Mouse (Mus musculus): ENCODE measurements around the gene Pus10.
A peak's percentile ranks its signal among the peaks of the same experiment; 100 is the strongest.

The Pus10 gene

GRCm38 (mm10) chr11:23767928-23768327 is 102.5 kb downstream of the Pus10 start:
- DNase-seq, result no peak

GRCm38 (mm10) chr11:23769033-23769432 is 103.6 kb downstream of the Pus10 start:
- no peak for DNase-seq

GRCm38 (mm10) chr11:23769686-23770509 is 104.4 kb downstream of the Pus10 start:
- peak; percentile 8 for DNase-seq

GRCm38 (mm10) chr11:23770510-23770759 is 105.0 kb downstream of the Pus10 start:
- no peak for DNase-seq

- DNase-seq, result peak; percentile 93
These were observed 105.5 kb downstream of the Pus10 start, which contains the start of gene Rel for GRCm38 (mm10) chr11:23770760-23771506. Gene Rel, minus strand, starts transcription at chr11:23770970.

- DNase-seq, result no peak
These were observed 106.1 kb downstream of the Pus10 start for GRCm38 (mm10) chr11:23771507-23772097.

GRCm38 (mm10) chr11:23772471-23772870 is 107.0 kb downstream of the Pus10 start:
- DNase-seq, result no peak

GRCm38 (mm10) chr11:23778787-23779201 is 113.3 kb downstream of the Pus10 start:
- no peak for DNase-seq

- DNase-seq, result no peak
These were observed 116.6 kb downstream of the Pus10 start for GRCm38 (mm10) chr11:23782038-23782437.

Data from kidney, postnatal 14 days (tissue).